8 mouse cellular contexts compared by ENCODE assay signal in genomic region chr1:191447391-191448016, GRCm38 (mm10). TPM values are rescaled to one million over a fixed set of nuclear protein-coding genes. Genes with fewer than 3 reads are reported as not detected.
A peak's percentile ranks its signal among the peaks of the same experiment; 100 is the strongest.
DNase-seq lines count a peak whose midpoint lies in the region; ATAC-seq lines count a peak whose summit lies in the region.
"Had no signal": no experiment of that assay in that cellular context is flagged by ENCODE, and none has a peak within 500 bp of the region (broad histone marks: within the 10 kb centered on the region; RNA-seq: fewer than 3 reads in every experiment).

No protein-coding gene starts in this region.

- no peaks in the 10 kb centered on the region for H3K36me3 ChIP-seq in forebrain, embryonic 13.5 days (ENCODE audit: poor library complexity, severe bottlenecking)
- no peaks in the 10 kb centered on the region for H3K36me3 ChIP-seq in forebrain, embryonic 15.5 days

- H3K27me3 ChIP-seq in forebrain, embryonic 13.5 days: no peaks in the 10 kb centered on the region
- H3K27me3 ChIP-seq in forebrain, embryonic 15.5 days: no peaks in the 10 kb centered on the region

- ATAC-seq in common myeloid progenitor, adult 5-6 weeks (replicated peaks; ENCODE audit: low read depth, poor library complexity, severe bottlenecking): 0 out of 2 replicates have a peak, but pooled peaks have one; percentile 1
- ATAC-seq in forebrain, embryonic 13.5 days: no peak
- no peak for ATAC-seq in forebrain, embryonic 15.5 days (replicated peaks)

- 73% methylated on average over 6 of the region's 6 CpGs for WGBS in forebrain, embryonic 13.5 days
- 70% methylated on average over 6 of the region's 6 CpGs for WGBS in forebrain, embryonic 15.5 days

- no peak overlapping the region for H3K9ac ChIP-seq in forebrain, embryonic 13.5 days
- H3K9ac ChIP-seq in forebrain, embryonic 15.5 days (replicated peaks): no peak overlapping the region

- no peaks in the 10 kb centered on the region for H3K4me1 ChIP-seq in forebrain, embryonic 13.5 days
- no peaks in the 10 kb centered on the region for H3K4me1 ChIP-seq in forebrain, embryonic 15.5 days

- H3K4me2 ChIP-seq in forebrain, embryonic 13.5 days: no peak overlapping the region
- no peak overlapping the region for H3K4me2 ChIP-seq in forebrain, embryonic 15.5 days (replicated peaks)

- no peaks in the 10 kb centered on the region for H3K9me3 ChIP-seq in forebrain, embryonic 13.5 days (replicated peaks)
- no peaks in the 10 kb centered on the region for H3K9me3 ChIP-seq in forebrain, embryonic 15.5 days

- H3K27ac ChIP-seq in forebrain, embryonic 13.5 days: no peak overlapping the region
- no peak overlapping the region for H3K27ac ChIP-seq in forebrain, embryonic 15.5 days (replicated peaks)

- peak; percentile 54 for DNase-seq in thymus, postnatal 4 days
- DNase-seq in thymus, adult 18-20 months: no peak
- DNase-seq in kidney, postnatal 10 days: peak; percentile 50
- no peak for DNase-seq in layer of hippocampus, adult 18-20 months (ENCODE audit: low spot score in 2 of 2)
- DNase-seq: cerebellum, postnatal 36 days had no signal

- H3K4me3 ChIP-seq in forebrain, embryonic 13.5 days: no peak overlapping the region
- no peak overlapping the region for H3K4me3 ChIP-seq in forebrain, embryonic 15.5 days

RNA-seq across cellular contexts. Expression of gene Ppp2r5a, which starts 44.4 kb away (rescaled TPM):
- total RNA-seq in common myeloid progenitor, adult 5-6 weeks (2017): 107 and 115 TPM in 2 replicates
- polyA plus RNA-seq in forebrain, embryonic 13.5 days (2015; fragmentation: Nextera tagmentation; extraction: Ambion mirVana): 6.5 and 7.4 TPM in 2 replicates
- polyA plus RNA-seq in forebrain, embryonic 15.5 days (2015; fragmentation: Nextera tagmentation; extraction: Ambion mirVana): 10.5 and 10.6 TPM in 2 replicates
- 10 to 100 TPM; 74.6 to 79.3 TPM for total RNA-seq in layer of hippocampus, adult 18-20 months (2021)

Comparison
In these comparisons a context has a peak if more than half of its experiments do, and no peak if none do; other contexts are left out.
1. DNase-seq: peak in thymus, postnatal 4 days (single experiment) and kidney, postnatal 10 days (single experiment); none in thymus, adult 18-20 months (0 of 2) and layer of hippocampus, adult 18-20 months (0 of 2).